Mouse (Mus musculus) ZHBTc4 (cell line): ENCODE data around the gene Cul9.
"Not testable (repeated sequence)": the region's sequence is repeated elsewhere in the genome, so short reads cannot be mapped to it uniquely, and the experiment has no call there.

Source experiments
- DNase-seq: peaks from one replicate; pipeline ENCODE4 v3.0.0-alpha.2; 2011; ENCODE audit warnings: low read depth, low spot score

The Cul9 gene

GRCm38 (mm10) chr17:46545813-46546564 lies at the start of gene Cul9:
TSS of gene Cul9 (minus strand) at chr17:46546388.
- peak; percentile 58 for DNase-seq

GRCm38 (mm10) chr17:46595336-46595735 lies 49.1 kb upstream of the Cul9 start:
- DNase-seq = no peak

- no peak for DNase-seq
Measured at GRCm38 (mm10) chr17:46594606-46595005, 48.4 kb upstream of the Cul9 start.

GRCm38 (mm10) chr17:46593124-46593523 lies 46.9 kb upstream of the Cul9 start:
- DNase-seq = no peak

GRCm38 (mm10) chr17:46591406-46591805 lies 45.2 kb upstream of the Cul9 start:
- DNase-seq = no peak

GRCm38 (mm10) chr17:46590439-46590838 lies 44.3 kb upstream of the Cul9 start:
- no peak for DNase-seq

- DNase-seq = no peak
Measured at GRCm38 (mm10) chr17:46589635-46590314, 43.6 kb upstream of the Cul9 start.

GRCm38 (mm10) chr17:46588913-46589312 lies 42.7 kb upstream of the Cul9 start:
- DNase-seq = no peak

- DNase-seq = no peak
Measured at GRCm38 (mm10) chr17:46588173-46588572, 42.0 kb upstream of the Cul9 start.

- no peak for DNase-seq
Measured at GRCm38 (mm10) chr17:46586327-46586726, 40.1 kb upstream of the Cul9 start.

GRCm38 (mm10) chr17:46578650-46579049 lies 32.5 kb upstream of the Cul9 start:
- no peak for DNase-seq

GRCm38 (mm10) chr17:46576070-46576469 lies 29.9 kb upstream of the Cul9 start:
- peak; percentile 62 for DNase-seq

- DNase-seq = no peak
Measured at GRCm38 (mm10) chr17:46574535-46574934, 28.3 kb upstream of the Cul9 start.

- DNase-seq = no peak
Measured at GRCm38 (mm10) chr17:46571005-46571404, 24.8 kb upstream of the Cul9 start.

- no peak for DNase-seq
Measured at GRCm38 (mm10) chr17:46559146-46559545, 13.0 kb upstream of the Cul9 start.

- no peak for DNase-seq
Measured at GRCm38 (mm10) chr17:46558151-46558550, 12.0 kb upstream of the Cul9 start.

GRCm38 (mm10) chr17:46557321-46557720 lies 11.1 kb upstream of the Cul9 start:
- not testable (repeated sequence) for DNase-seq

- no peak for DNase-seq
Measured at GRCm38 (mm10) chr17:46556584-46556945, 10.4 kb upstream of the Cul9 start.

- peak; percentile 99 for DNase-seq
Measured at GRCm38 (mm10) chr17:46555673-46556583, 9.7 kb upstream of the Cul9 start, which contains the start of gene Srf. TSS of gene Srf (minus strand) at chr17:46556175.

- DNase-seq = peak; percentile 50
Measured at GRCm38 (mm10) chr17:46554977-46555672, 8.9 kb upstream of the Cul9 start.

GRCm38 (mm10) chr17:46554646-46554976 lies 8.4 kb upstream of the Cul9 start:
- DNase-seq = peak; percentile 39

GRCm38 (mm10) chr17:46553926-46554325 lies 7.7 kb upstream of the Cul9 start:
- DNase-seq = no peak
